Mouse (Mus musculus): ENCODE data around the gene C130032M10Rik. TPM values are rescaled to one million over a fixed set of nuclear protein-coding genes. Genes with fewer than 3 reads are reported as not detected.

Gene C130032M10Rik
- not detected in 2 replicates for polyA plus RNA-seq (2014; fragmentation: Nextera tagmentation; extraction: Ambion mirVana)

DNA sequence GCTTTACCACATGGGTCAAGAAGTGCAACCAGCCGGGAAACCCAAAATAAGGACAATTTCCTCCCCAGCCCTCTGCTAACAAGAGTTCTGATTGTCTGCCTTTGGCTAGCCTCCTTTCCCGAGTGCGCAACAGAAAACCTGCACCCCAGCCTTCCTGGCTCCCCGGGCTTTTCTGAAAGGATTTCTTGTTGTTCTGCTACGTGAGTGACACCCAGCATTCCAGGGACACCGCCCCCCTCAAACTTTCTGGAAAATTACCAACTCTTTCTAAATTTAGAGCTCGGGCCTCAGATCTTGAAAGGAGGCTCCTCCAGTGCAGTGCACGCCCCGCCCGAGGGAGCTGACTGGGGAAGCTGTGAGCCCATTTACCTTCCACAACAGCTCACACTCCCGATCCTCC is at the start of gene C130032M10Rik:
C130032M10Rik (plus strand) TSS at position 334 of the 400 bp plus-strand sequence.
- Histone ChIP-seq H3K9me3 (ENCODE audit: control insufficient read depth, low read length) (peaks cover 23% of the 10 kb centered on the region), H3K4me2 (replicated peaks; ENCODE audit: low read depth, low read length) (no peak within 1 kb of the TSS)
- WGBS: 91% methylated on average over 11 of the region's 11 CpGs

DNA sequence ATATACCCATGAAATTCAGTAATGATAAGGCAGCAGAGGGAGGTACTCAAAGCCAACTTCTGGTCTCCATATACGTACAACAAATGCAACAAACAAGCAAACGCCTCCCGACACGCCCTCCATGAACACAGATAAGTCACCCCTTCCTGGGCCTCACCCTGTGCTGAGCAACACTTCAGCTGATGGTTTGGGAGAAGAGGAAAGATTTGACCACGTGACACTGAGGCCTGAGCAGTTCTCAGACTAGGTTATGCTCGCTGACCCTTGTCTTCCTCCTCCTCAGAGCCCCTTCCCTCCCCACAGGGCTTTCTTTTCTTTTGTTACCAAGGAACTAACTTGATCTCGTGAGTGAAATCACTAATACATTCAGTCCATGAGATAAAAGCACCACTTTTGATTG is 48.6 kb upstream of the C130032M10Rik start:
- Histone ChIP-seq H3K4me2 (replicated peaks; ENCODE audit: low read depth, low read length) (no peak overlapping the region), H3K27me3 (ENCODE audit: control insufficient read depth, insufficient read depth, low read length) (no peaks in the 10 kb centered on the region), H3K4me3 (ENCODE audit: low read depth, low read length) (no peak overlapping the region), H3K9me3 (ENCODE audit: control insufficient read depth, low read length) (no peaks in the 10 kb centered on the region), H3K27ac (ENCODE audit: low read depth, low read length) (no peak overlapping the region), H3K4me1 (replicated peaks; ENCODE audit: control insufficient read depth, insufficient read depth, low read length) (no peaks in the 10 kb centered on the region), H3K36me3 (ENCODE audit: control insufficient read depth, insufficient read depth, low read length) (no peaks in the 10 kb centered on the region), H3K9ac (ENCODE audit: low read depth, low read length) (no peak overlapping the region)
- ATAC-seq (ENCODE audit: low FRiP score) (no peak), DNase-seq (ENCODE audit: low spot score) (no peak)
- 73% methylated on average over 7 of the region's 7 CpGs for WGBS

More for the DNA sequence above, at the start of gene C130032M10Rik:
- ATAC-seq (ENCODE audit: low FRiP score) (no peak), DNase-seq (ENCODE audit: low spot score) (no peak)
- no peak within 1 kb of the TSS for H3K9ac ChIP-seq (ENCODE audit: low read depth, low read length)
- H3K4me3 ChIP-seq (ENCODE audit: low read depth, low read length): no peak within 1 kb of the TSS
- peaks cover 31% of the 10 kb centered on the region for H3K36me3 ChIP-seq (ENCODE audit: control insufficient read depth, insufficient read depth, low read length)
- H3K4me1 ChIP-seq (replicated peaks; ENCODE audit: control insufficient read depth, insufficient read depth, low read length): no peaks in the 10 kb centered on the region
- no peaks in the 10 kb centered on the region for H3K27me3 ChIP-seq (ENCODE audit: control insufficient read depth, insufficient read depth, low read length)
- H3K27ac ChIP-seq (ENCODE audit: low read depth, low read length): no peak within 1 kb of the TSS

DNA sequence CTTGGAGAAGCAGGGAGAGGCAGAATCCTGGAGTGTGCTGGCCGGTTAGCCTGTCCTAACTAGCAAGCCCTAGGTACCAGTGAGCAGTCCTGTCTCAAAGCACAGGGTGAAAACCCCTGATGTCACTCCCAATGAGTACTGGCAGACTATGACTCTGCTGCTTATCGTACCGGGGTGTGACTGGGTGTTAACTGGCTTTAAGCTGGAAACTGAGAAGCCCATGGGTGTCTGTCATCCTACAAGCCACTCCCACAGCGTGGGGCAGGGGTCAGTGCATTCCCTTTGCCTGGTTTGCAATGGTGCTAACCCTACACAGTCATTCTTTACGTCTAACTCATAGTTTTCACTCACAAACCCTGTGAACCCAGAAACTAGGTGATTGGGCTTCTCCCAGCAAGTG is 47.3 kb upstream of the C130032M10Rik start:
- no peaks in the 10 kb centered on the region for H3K36me3 ChIP-seq (ENCODE audit: control insufficient read depth, insufficient read depth, low read length)
- H3K4me3 ChIP-seq (ENCODE audit: low read depth, low read length): no peak overlapping the region
- WGBS: 81% methylated on average over 5 of the region's 5 CpGs
- H3K4me2 ChIP-seq (replicated peaks; ENCODE audit: low read depth, low read length): no peak overlapping the region
- H3K9me3 ChIP-seq (ENCODE audit: control insufficient read depth, low read length): no peaks in the 10 kb centered on the region
- no peak for ATAC-seq (ENCODE audit: low FRiP score)
- H3K27ac ChIP-seq (ENCODE audit: low read depth, low read length): no peak overlapping the region
- no peak for DNase-seq (ENCODE audit: low spot score)
- no peak overlapping the region for H3K9ac ChIP-seq (ENCODE audit: low read depth, low read length)
- no peaks in the 10 kb centered on the region for H3K27me3 ChIP-seq (ENCODE audit: control insufficient read depth, insufficient read depth, low read length)
- no peaks in the 10 kb centered on the region for H3K4me1 ChIP-seq (replicated peaks; ENCODE audit: control insufficient read depth, insufficient read depth, low read length)

DNA sequence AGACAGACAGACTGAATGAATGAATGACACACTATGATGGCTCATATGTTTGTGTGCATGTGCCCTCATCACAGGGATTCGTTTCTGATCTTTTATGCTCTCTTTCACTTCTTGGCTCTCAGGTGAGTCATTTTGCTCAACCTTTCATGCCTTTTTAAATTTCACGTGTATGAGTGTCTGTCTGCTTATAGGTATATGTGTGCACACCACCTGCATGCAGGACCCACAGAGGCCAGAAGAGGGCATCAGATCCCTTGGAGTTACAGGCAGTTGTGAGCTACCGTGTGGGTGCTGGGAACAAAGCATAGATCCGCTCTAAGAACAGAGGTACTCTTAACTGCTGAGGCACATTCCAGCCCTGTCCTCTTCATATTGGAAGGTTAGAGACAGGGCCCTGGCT is 46.8 kb upstream of the C130032M10Rik start:
- H3K27ac ChIP-seq (ENCODE audit: low read depth, low read length): no peak overlapping the region
- H3K9me3 ChIP-seq (ENCODE audit: control insufficient read depth, low read length): no peaks in the 10 kb centered on the region
- no peak overlapping the region for H3K9ac ChIP-seq (ENCODE audit: low read depth, low read length)
- DNase-seq (ENCODE audit: low spot score): no peak
- no peaks in the 10 kb centered on the region for H3K27me3 ChIP-seq (ENCODE audit: control insufficient read depth, insufficient read depth, low read length)
- no peaks in the 10 kb centered on the region for H3K36me3 ChIP-seq (ENCODE audit: control insufficient read depth, insufficient read depth, low read length)
- H3K4me1 ChIP-seq (replicated peaks; ENCODE audit: control insufficient read depth, insufficient read depth, low read length): no peaks in the 10 kb centered on the region
- 95% methylated on average over 4 of the region's 4 CpGs for WGBS
- H3K4me3 ChIP-seq (ENCODE audit: low read depth, low read length): no peak overlapping the region
- no peak for ATAC-seq (ENCODE audit: low FRiP score)
- no peak overlapping the region for H3K4me2 ChIP-seq (replicated peaks; ENCODE audit: low read depth, low read length)

DNA sequence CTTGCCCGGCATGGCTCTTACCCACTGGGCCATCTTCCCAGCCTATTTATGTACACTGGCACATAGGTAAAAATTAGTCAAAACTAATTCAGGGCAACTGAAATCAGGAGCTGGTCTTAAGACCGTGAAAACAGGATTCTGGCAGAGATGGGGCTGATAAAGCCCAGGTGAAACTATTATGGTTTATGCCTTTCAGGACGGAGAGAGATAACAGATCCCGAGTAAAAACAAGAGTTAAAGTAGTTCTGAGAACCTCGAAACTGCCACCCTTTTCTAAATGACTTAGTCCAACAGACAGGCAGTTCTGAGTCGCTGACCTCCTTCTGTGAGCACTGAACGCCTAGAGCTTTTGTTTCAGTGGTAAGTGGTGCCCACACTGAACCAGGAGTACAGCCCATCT is 43.6 kb upstream of the C130032M10Rik start:
- H3K4me3 ChIP-seq (ENCODE audit: low read depth, low read length): no peak overlapping the region
- 87% methylated on average over 7 of the region's 7 CpGs for WGBS
- no peaks in the 10 kb centered on the region for H3K36me3 ChIP-seq (ENCODE audit: control insufficient read depth, insufficient read depth, low read length)
- no peaks in the 10 kb centered on the region for H3K9me3 ChIP-seq (ENCODE audit: control insufficient read depth, low read length)
- ATAC-seq (ENCODE audit: low FRiP score): no peak
- H3K27me3 ChIP-seq (ENCODE audit: control insufficient read depth, insufficient read depth, low read length): no peaks in the 10 kb centered on the region
- no peak overlapping the region for H3K27ac ChIP-seq (ENCODE audit: low read depth, low read length)
- no peak overlapping the region for H3K9ac ChIP-seq (ENCODE audit: low read depth, low read length)
- no peaks in the 10 kb centered on the region for H3K4me1 ChIP-seq (replicated peaks; ENCODE audit: control insufficient read depth, insufficient read depth, low read length)
- H3K4me2 ChIP-seq (replicated peaks; ENCODE audit: low read depth, low read length): no peak overlapping the region
- no peak for DNase-seq (ENCODE audit: low spot score)

DNA sequence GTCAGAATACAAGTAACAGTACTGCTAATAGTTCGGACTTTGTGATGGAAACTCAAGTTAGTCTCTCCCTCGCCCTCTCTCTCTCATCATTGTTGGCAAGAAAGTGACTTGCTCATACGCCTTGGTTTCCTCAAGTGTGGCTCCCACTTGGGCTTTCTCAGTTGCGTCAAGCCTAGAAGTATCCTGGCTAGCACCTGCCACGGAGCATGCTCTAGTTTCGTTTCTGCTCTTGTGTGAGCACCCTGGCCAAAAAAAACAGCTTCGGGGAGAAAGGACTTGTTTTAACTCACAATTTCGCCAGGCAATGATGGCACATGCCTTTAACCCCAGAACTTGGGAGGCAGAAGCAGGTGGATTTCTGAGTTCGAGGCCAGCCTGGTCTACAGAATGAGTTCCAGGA is 38.5 kb upstream of the C130032M10Rik start:
- DNase-seq (ENCODE audit: low spot score) (no peak), ATAC-seq (ENCODE audit: low FRiP score) (no peak)
- H3K9ac ChIP-seq (ENCODE audit: low read depth, low read length): no peak overlapping the region
- no peak overlapping the region for H3K4me3 ChIP-seq (ENCODE audit: low read depth, low read length)
- H3K36me3 ChIP-seq (ENCODE audit: control insufficient read depth, insufficient read depth, low read length): no peaks in the 10 kb centered on the region
- H3K4me2 ChIP-seq (replicated peaks; ENCODE audit: low read depth, low read length): no peak overlapping the region
- H3K27me3 ChIP-seq (ENCODE audit: control insufficient read depth, insufficient read depth, low read length): no peaks in the 10 kb centered on the region
- WGBS: 90% methylated on average over 9 of the region's 9 CpGs
- H3K4me1 ChIP-seq (replicated peaks; ENCODE audit: control insufficient read depth, insufficient read depth, low read length): no peaks in the 10 kb centered on the region
- no peak overlapping the region for H3K27ac ChIP-seq (ENCODE audit: low read depth, low read length)
- H3K9me3 ChIP-seq (ENCODE audit: control insufficient read depth, low read length): no peaks in the 10 kb centered on the region

DNA sequence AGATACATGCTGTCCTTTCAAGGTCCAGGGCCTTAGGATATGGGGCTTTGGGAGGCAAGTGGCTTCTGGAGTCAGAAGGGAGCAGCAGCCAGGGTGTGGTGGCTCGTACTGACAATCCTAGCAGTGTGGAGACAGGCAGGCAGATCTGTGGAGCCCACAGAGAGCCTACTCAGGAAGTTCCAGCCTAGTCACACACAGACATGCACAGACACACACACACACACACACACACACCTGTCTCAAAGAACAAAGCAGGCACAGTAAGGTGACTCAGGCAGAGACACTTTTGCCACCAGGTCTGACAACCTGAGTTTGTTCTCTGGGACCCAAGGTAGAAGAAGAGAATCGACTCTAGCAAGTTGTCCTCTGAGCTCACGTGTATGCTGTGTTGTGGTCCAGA is 34.6 kb upstream of the C130032M10Rik start:
- Histone ChIP-seq H3K4me1 (replicated peaks; ENCODE audit: control insufficient read depth, insufficient read depth, low read length) (no peaks in the 10 kb centered on the region), H3K27me3 (ENCODE audit: control insufficient read depth, insufficient read depth, low read length) (no peaks in the 10 kb centered on the region), H3K4me2 (replicated peaks; ENCODE audit: low read depth, low read length) (no peak overlapping the region), H3K4me3 (ENCODE audit: low read depth, low read length) (no peak overlapping the region), H3K9ac (ENCODE audit: low read depth, low read length) (no peak overlapping the region), H3K36me3 (ENCODE audit: control insufficient read depth, insufficient read depth, low read length) (no peaks in the 10 kb centered on the region), H3K9me3 (ENCODE audit: control insufficient read depth, low read length) (no peaks in the 10 kb centered on the region), H3K27ac (ENCODE audit: low read depth, low read length) (no peak overlapping the region)
- DNase-seq (ENCODE audit: low spot score) (no peak), ATAC-seq (ENCODE audit: low FRiP score) (no peak)
- 87% methylated on average over 3 of the region's 3 CpGs for WGBS

DNA sequence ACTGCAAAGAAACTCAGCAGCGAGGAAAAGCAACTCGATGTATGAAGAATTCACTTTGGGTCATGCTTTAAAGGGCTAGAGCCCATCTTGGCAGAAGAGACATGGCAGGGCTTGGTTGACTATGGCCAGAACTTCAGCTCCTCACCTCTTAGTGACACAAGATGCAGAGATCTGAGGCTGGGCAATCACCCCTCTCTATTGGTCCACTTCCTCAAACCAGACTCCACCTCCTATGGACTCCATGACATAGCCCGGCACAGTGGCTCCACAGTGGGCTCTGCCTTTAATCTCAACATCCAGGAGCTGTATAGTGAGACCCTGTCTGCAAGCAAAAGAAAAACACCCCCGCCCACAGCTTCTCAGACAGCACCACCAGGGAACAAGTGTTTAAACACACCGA is 30.7 kb upstream of the C130032M10Rik start:
- DNase-seq (ENCODE audit: low spot score): no peak
- H3K9ac ChIP-seq (ENCODE audit: low read depth, low read length): no peak overlapping the region
- H3K27me3 ChIP-seq (ENCODE audit: control insufficient read depth, insufficient read depth, low read length): no peaks in the 10 kb centered on the region
- no peaks in the 10 kb centered on the region for H3K36me3 ChIP-seq (ENCODE audit: control insufficient read depth, insufficient read depth, low read length)
- no peak overlapping the region for H3K4me2 ChIP-seq (replicated peaks; ENCODE audit: low read depth, low read length)
- no peaks in the 10 kb centered on the region for H3K4me1 ChIP-seq (replicated peaks; ENCODE audit: control insufficient read depth, insufficient read depth, low read length)
- H3K4me3 ChIP-seq (ENCODE audit: low read depth, low read length): no peak overlapping the region
- H3K9me3 ChIP-seq (ENCODE audit: control insufficient read depth, low read length): no peaks in the 10 kb centered on the region
- ATAC-seq (ENCODE audit: low FRiP score): no peak
- no peak overlapping the region for H3K27ac ChIP-seq (ENCODE audit: low read depth, low read length)
- 86% methylated on average over 5 of the region's 5 CpGs for WGBS

DNA sequence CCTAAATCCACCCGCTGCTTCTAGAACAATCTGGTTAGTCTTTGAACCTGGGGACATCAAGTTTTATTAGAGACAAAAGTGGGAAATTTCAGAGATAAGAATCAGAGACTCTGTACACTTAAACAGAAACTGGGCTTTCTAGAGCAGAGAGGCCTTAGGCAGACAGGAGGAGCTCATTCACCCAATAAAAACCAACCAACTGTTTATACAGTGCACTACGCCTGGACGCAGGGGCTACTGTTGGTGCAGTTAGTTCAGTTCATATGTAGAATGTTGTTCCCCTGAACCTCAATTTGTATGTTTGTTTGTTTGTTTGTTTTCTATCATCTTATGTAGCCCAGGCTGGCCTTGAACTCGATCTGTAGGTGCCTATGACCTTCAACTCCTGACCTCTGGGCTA is 28.7 kb upstream of the C130032M10Rik start:
- H3K27ac ChIP-seq (ENCODE audit: low read depth, low read length): no peak overlapping the region
- WGBS: 80% methylated on average over 4 of the region's 4 CpGs

More for the DNA sequence above, 28.7 kb upstream of the C130032M10Rik start:
- Histone ChIP-seq H3K27me3 (ENCODE audit: control insufficient read depth, insufficient read depth, low read length) (no peaks in the 10 kb centered on the region), H3K36me3 (ENCODE audit: control insufficient read depth, insufficient read depth, low read length) (no peaks in the 10 kb centered on the region), H3K9ac (ENCODE audit: low read depth, low read length) (no peak overlapping the region), H3K4me3 (ENCODE audit: low read depth, low read length) (no peak overlapping the region), H3K4me2 (replicated peaks; ENCODE audit: low read depth, low read length) (no peak overlapping the region), H3K9me3 (ENCODE audit: control insufficient read depth, low read length) (no peaks in the 10 kb centered on the region), H3K4me1 (replicated peaks; ENCODE audit: control insufficient read depth, insufficient read depth, low read length) (no peaks in the 10 kb centered on the region)
- DNase-seq (ENCODE audit: low spot score): no peak
- no peak for ATAC-seq (ENCODE audit: low FRiP score)

All from hindbrain, embryonic 11.5 days (tissue).